Mouse (Mus musculus) G1E (cell line): ENCODE measurements around the gene BC034090.

Experiments
- CTCF ChIP-seq: IDR thresholded peaks from 2 replicates; pipeline ENCODE4 v1.5.1; 2012; ENCODE audit warnings: low read depth, low read length, inconsistent platforms, mixed read lengths
- GATA1 ChIP-seq: IDR thresholded peaks from 2 replicates; pipeline ENCODE4 v1.6.1; 2012; ENCODE audit warnings: borderline replicate concordance, low read length, inconsistent platforms, mixed read lengths
- GATA2 ChIP-seq: IDR thresholded peaks from 2 replicates; pipeline ENCODE4 v1.6.1; 2012; ENCODE audit warnings: low read depth, low read length, inconsistent platforms, borderline replicate concordance
- POLR2AphosphoS5 ChIP-seq: IDR thresholded peaks from 2 replicates; pipeline ENCODE4 v1.6.1; 2012; ENCODE audit warnings: low read depth, low read length, inconsistent platforms; ENCODE audit not compliant: insufficient replicate concordance
- TAL1 ChIP-seq: conservative IDR thresholded peaks from 2 replicates; pipeline ENCODE4 v1.6.1; 2012; ENCODE audit warnings: low read depth, low read length, inconsistent platforms, mixed read lengths

DNA sequence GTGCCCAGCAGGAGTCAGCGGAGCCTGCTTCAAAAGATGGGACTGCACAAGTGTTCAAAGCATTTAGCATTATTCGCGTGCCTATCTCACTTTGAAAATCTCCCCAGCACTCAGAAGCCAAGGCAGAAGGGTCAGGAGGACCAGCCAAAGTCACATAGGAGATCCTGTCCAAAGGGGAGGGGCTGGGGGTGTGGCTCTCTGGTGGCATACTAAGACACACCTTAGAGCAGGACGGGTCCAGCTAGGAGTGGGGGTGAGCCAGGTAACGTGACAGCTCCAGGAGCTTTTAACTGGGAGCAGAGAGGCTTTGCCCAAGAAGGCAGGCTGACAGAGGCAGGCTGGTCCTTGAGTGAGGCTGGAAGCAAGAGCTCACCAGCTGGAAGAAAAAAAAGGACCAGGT lies 25.3 kb downstream of the BC034090 start:
- TF ChIP-seq CTCF (no peak), GATA2 (no peak), GATA1 (no peak), TAL1 (no peak), POLR2AphosphoS5 (no peak)
